Mouse (Mus musculus) stomach, postnatal 0 days (tissue): ENCODE data around the gene Zmym5.

ENCODE experiments used
- CTCF ChIP-seq: IDR thresholded peaks from 2 replicates; pipeline ENCODE4 v1.5.1; 2016; ENCODE audit warnings: antibody characterized with exemption, low read depth, mild to moderate bottlenecking, moderate library complexity
- EP300 ChIP-seq: optimal IDR thresholded peaks from 2 replicates; pipeline ENCODE3; 2016; ENCODE audit warnings: antibody characterized with exemption

DNA sequence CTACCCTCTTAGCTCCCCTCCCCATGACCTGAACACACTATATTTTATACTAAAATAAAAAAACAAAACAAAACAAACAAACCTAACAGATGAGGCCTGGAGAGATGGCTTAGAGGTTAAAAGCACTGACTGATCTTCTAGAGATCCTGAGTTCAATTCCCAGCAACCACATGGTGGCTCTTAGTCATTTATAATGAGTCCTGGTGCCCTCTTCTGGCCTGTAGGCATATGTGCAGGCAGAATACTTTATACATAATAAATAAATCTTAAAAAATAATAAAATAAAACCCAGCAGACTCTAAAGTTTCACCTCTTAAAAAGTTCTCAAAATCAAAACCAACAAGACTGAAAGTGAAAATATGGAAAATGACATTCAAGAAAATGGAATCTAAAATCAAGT, 13.0 kb upstream of the Zmym5 start:
- TF ChIP-seq EP300 (no peak), CTCF (peak; percentile 53)
